Comparison of ENCODE assay signal across 18 mouse cellular contexts in genomic region chr7:49423943-49424342, GRCm38 (mm10).
"Had no signal": no experiment of that assay in that cellular context is flagged by ENCODE, and none has a peak within 500 bp of the region (broad histone marks: within the 10 kb centered on the region; RNA-seq: fewer than 3 reads in every experiment).

No protein-coding gene starts in this region.

- H3K9me3 ChIP-seq: liver, embryonic 15.5 days; midbrain, embryonic 10.5 days; midbrain, embryonic 12.5 days; neural tube, embryonic 13.5 days; neural tube, embryonic 15.5 days; stomach, embryonic 15.5 days had no signal

- H3K4me3 ChIP-seq: liver, embryonic 15.5 days; midbrain, embryonic 10.5 days; midbrain, embryonic 12.5 days; myocyte; neural tube, embryonic 13.5 days; neural tube, embryonic 15.5 days; stomach, embryonic 15.5 days had no signal

- H3K9ac ChIP-seq: liver, embryonic 15.5 days; lung, embryonic 14.5 days; midbrain, embryonic 12.5 days; neural tube, embryonic 13.5 days; neural tube, embryonic 15.5 days; stomach, embryonic 15.5 days had no signal

- DNase-seq: lung, adult 18-20 months; lung, embryonic 14.5 days; lung, postnatal 10 days; lung, postnatal 4 days; midbrain, embryonic 14.5 days; retina, postnatal 1 day; right cerebral cortex, postnatal 14 days; thymus, adult 2 months; thymus, postnatal 25 days had no signal

- ATAC-seq: midbrain, embryonic 16.5 days had no signal

- H3K36me3 ChIP-seq: liver, embryonic 15.5 days had no signal

- H3K27me3 ChIP-seq: liver, embryonic 15.5 days; midbrain, embryonic 12.5 days; neural tube, embryonic 13.5 days; neural tube, embryonic 15.5 days; stomach, embryonic 15.5 days had no signal

- H3K4me1 ChIP-seq: liver, embryonic 15.5 days; midbrain, embryonic 12.5 days; stomach, embryonic 15.5 days had no signal

- H3K4me2 ChIP-seq: liver, embryonic 15.5 days; lung, embryonic 14.5 days; midbrain, embryonic 12.5 days; neural tube, embryonic 13.5 days; neural tube, embryonic 15.5 days; stomach, embryonic 15.5 days had no signal

- H3K27ac ChIP-seq: liver, embryonic 15.5 days; midbrain, embryonic 10.5 days; midbrain, embryonic 12.5 days; neural tube, embryonic 13.5 days; neural tube, embryonic 15.5 days; stomach, embryonic 15.5 days; stomach, postnatal 0 days had no signal
